Mouse (Mus musculus): ENCODE measurements around the gene Txnl4b.

DNA sequence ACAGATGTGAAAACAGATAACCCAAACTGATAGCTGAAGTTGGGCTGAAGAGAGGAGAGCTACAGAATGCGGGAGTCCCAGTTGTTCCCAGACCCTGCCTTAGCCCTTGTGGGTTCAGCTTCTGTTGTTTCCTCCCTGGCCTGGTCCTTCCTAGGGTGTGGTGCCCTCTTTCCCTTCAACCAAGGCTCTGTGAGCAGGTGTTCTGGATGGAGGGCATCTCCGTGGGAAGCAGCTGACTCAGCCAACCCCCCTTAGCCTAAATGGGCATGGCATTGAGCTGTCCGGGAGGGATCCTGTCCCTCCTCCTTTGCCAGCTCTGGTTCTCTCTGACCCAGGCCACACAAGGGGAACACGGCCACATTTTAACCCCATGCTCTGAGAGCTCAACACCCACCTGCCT, 10.6 kb downstream of the Txnl4b start:
- no peak for TF ChIP-seq CTCF (IDR thresholded peaks at IDR 0.05; ENCODE audit: low read depth, low read length)
- TF ChIP-seq EP300 (IDR thresholded peaks at IDR 0.05; ENCODE audit: insufficient read depth, low read depth, low read length) = no peak
- no peak for TF ChIP-seq POLR2A (IDR thresholded peaks at IDR 0.05; ENCODE audit: insufficient read depth, low read length)

Data from ES-Bruce4 (cell line).